ENCODE assay signal across 7 mouse cellular contexts in the genomic region with DNA sequence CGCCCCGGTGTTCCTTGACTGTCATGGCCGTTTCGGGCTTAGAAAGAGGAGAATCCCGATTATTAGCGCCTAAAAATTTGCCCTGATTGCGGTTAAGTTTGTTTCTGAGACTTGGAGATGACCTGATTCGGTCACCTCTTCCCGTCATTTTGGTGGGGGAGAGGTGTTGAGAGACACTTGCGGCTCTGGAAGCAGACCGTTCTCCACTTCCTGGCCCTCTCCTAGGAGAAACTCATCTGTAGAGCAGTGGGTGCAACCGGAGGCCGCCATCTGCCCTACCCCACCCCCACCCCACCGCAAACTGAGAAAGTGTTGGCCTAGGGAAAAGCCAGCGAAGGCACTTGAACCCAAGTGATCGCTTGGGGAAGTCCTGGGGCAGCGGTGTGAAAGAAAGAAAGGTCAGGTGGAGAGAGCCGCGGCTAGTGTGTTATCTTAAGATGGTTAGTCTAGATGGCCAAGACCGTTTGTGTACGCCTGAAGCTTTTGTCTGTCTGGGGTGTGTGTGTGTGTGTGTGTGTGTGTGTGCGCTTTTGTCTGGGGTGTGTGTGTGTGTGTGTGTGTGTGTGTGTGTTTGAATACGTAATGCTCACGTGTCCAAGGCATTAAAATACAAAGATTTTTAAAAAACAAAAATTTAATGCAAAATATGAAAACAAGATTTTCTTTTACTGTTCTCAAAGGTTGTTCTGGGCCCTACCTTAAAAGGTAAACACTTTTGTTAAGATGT. TPM values are rescaled to one million over a fixed set of nuclear protein-coding genes. Genes with fewer than 3 reads are reported as not detected.
DNase-seq lines count a peak whose midpoint lies in the region; ATAC-seq and TF ChIP-seq lines count a peak whose summit lies in the region.

No protein-coding gene starts in this region.

- ATAC-seq in erythroid progenitor cell, adult 5-6 weeks (replicated peaks; ENCODE audit: low FRiP score, poor library complexity, severe bottlenecking), result peak; percentile 56

- H3K27ac ChIP-seq in thymus, adult 2 months (ENCODE audit: control insufficient read depth, insufficient read depth, low read length), result peak overlapping the region; percentile 91

- peaks cover 5% of the 10 kb centered on the region; the same call in 1 of the 2 replicates for H3K36me3 ChIP-seq in thymus, adult 2 months (ENCODE audit: control insufficient read depth, insufficient read depth, low read length)

- peak overlapping the region; percentile 97 for H3K4me3 ChIP-seq in thymus, adult 2 months (ENCODE audit: control insufficient read depth, insufficient read depth, low read length)

- no peak; the same call in 1 of the 2 replicates for TF ChIP-seq POLR2A in thymus, adult 2 months (IDR thresholded peaks at IDR 0.05; ENCODE audit: control insufficient read depth, extremely low read depth, insufficient read depth, low read length, poor library complexity)

- peaks cover 6% of the 10 kb centered on the region for H3K4me1 ChIP-seq in thymus, adult 2 months (replicated peaks; ENCODE audit: control insufficient read depth, insufficient read depth, low read length)

- WGBS in thymus, adult 2 months, result under 1% methylated on average over 24 of the region's 24 CpGs

- DNase-seq in right cerebral cortex, postnatal 14 days, result peak; percentile 23
- no peak for DNase-seq in right cerebral cortex, postnatal 25 days
- peak; percentile 88 for DNase-seq in ZHBTc4 (ENCODE audit: low read depth, low spot score)
- DNase-seq in kidney, postnatal 10 days, result peak; percentile 55
- DNase-seq in mesoderm, embryonic 11.5 days (ENCODE audit: low read depth, low spot score), result peak; percentile 72
- DNase-seq in thymus, adult 2 months, result no peak

- no peak for TF ChIP-seq CTCF in thymus, adult 2 months (IDR thresholded peaks at IDR 0.05; ENCODE audit: borderline replicate concordance, control insufficient read depth, extremely low read depth, insufficient read depth, low read length, poor library complexity)

- H3K27me3 ChIP-seq in thymus, adult 2 months (ENCODE audit: control insufficient read depth, insufficient read depth, low read length), result no peaks in the 10 kb centered on the region

RNA-seq across cellular contexts. Expression of gene Zfp62, which starts 0.8 kb away (rescaled TPM):
- total RNA-seq in erythroid progenitor cell, adult 5-6 weeks (2015; ENCODE audit: low replicate concordance), result 55.9 and 72.1 TPM in 2 replicates
- 35.6 and 36.3 TPM in 2 replicates for total RNA-seq in erythroid progenitor cell, adult 5-6 weeks (2017; ENCODE audit: low replicate concordance)
- 6.0 TPM in 2 replicates for polyA plus RNA-seq in thymus, adult 2 months (2012; rRNA removed)

RNA-seq across cellular contexts. Expression of gene Btnl9, which starts 17.0 kb away (rescaled TPM):
- total RNA-seq in erythroid progenitor cell, adult 5-6 weeks (2015; ENCODE audit: low replicate concordance), result 1.1 and 2.9 TPM in 2 replicates
- total RNA-seq in erythroid progenitor cell, adult 5-6 weeks (2017; ENCODE audit: low replicate concordance), result 0.53 and 0.77 TPM in 2 replicates
- polyA plus RNA-seq in thymus, adult 2 months (2012; rRNA removed), result 2.6 and 3.0 TPM in 2 replicates

RNA-seq across cellular contexts. Expression of gene Mgat1, which starts 40.1 kb away (rescaled TPM):
- 12.2 and 15.5 TPM in 2 replicates for total RNA-seq in erythroid progenitor cell, adult 5-6 weeks (2015; ENCODE audit: low replicate concordance)
- 21.8 and 26.2 TPM in 2 replicates for total RNA-seq in erythroid progenitor cell, adult 5-6 weeks (2017; ENCODE audit: low replicate concordance)
- 336 and 378 TPM in 2 replicates for polyA plus RNA-seq in thymus, adult 2 months (2012; rRNA removed)

RNA-seq across cellular contexts. Expression of gene Olfr1394, which starts 49.8 kb away (rescaled TPM):
- total RNA-seq in erythroid progenitor cell, adult 5-6 weeks (2015; ENCODE audit: low replicate concordance), result not detected in 2 replicates
- not detected in 2 replicates for total RNA-seq in erythroid progenitor cell, adult 5-6 weeks (2017; ENCODE audit: low replicate concordance)
- polyA plus RNA-seq in thymus, adult 2 months (2012; rRNA removed), result not detected in 2 replicates

Comparison
In these comparisons a context has a peak if more than half of its experiments do, and no peak if none do; other contexts are left out.
1. DNase-seq: peak in right cerebral cortex, postnatal 14 days (single experiment), ZHBTc4 (single experiment), kidney, postnatal 10 days (single experiment) and mesoderm, embryonic 11.5 days (single experiment); none in right cerebral cortex, postnatal 25 days (single experiment) and thymus, adult 2 months (single experiment).